Mouse (Mus musculus) retina, adult 2 months (tissue): ENCODE measurements around the gene Gpr156.

ENCODE experiments used
- DNase-seq: peaks from one replicate; pipeline ENCODE4 v3.0.0-alpha.2; 2012; ENCODE audit warnings: low read depth, low spot score

The Gpr156 gene

GRCm38 (mm10) chr16:37919000-37919399, 2.7 kb downstream of the Gpr156 start:
- DNase-seq, result no peak

DNA sequence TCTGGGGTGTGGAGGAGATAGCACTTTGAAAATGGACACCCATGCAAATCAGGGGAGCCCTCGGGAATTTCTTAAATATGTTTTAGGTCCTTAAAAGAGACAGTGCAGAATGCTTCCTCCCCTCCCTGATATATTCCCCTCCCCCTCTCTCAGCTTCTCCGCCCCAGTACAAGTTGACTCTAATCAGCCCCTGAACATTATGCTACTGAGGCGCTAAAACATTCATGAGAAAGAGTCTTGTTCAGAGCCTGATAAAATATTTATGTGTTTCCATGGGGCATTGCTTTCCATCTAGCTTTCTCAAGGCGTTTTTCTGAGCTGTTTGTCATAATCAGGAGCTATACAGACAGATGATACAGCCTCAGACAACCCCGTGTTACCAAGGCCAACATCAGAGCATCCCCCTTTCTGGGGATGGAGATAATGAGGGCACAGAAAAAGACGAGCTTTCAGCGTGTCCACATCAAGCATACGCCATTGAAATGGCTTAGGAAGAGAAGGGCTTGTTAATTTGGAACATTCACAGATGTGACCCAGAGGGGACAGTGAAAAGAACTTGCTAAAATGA, 4.6 kb downstream of the Gpr156 start:
- no peak for DNase-seq

DNA sequence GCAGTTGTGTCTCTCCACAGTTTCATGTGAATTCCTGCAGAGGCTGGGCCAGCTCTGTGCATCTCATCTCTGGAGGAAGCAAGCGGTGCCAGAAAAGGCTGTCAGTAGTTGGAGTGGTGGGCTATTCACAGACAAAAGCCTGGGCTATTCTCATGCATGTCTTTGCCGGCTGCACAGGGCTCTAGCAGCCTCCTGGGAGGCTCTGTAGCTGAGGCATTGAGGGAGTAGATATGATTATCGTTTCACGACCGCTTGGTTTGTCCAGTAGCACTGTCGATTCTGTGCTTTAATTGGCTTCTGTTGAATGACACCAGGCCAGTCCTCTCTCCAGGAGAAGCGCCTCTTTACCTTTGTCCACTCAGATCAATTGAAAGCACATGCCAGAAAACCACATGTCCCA, 9.8 kb downstream of the Gpr156 start:
- DNase-seq, result no peak

DNA sequence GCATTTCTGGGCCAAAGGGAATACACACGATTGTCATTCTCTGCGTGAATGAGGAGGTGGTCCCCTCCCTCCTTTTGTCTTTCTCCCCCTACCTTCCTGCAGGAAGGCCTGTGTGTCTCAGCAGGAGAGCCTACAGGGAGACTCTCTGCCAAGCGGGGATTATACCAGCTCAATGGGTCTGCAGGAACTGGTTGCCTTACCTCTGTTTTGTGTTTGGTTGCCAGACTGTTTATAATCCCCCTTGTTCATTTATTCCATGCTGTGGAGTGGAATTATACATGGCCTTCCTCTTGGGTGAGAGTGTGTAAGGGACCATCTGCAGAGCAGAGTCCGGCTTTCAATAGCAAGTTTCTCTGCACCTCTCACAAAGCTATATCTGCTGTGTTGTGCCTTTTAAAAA, 10.8 kb downstream of the Gpr156 start:
- DNase-seq, result no peak

GRCm38 (mm10) chr16:37929006-37929405, 12.7 kb downstream of the Gpr156 start:
- DNase-seq, result no peak

DNA sequence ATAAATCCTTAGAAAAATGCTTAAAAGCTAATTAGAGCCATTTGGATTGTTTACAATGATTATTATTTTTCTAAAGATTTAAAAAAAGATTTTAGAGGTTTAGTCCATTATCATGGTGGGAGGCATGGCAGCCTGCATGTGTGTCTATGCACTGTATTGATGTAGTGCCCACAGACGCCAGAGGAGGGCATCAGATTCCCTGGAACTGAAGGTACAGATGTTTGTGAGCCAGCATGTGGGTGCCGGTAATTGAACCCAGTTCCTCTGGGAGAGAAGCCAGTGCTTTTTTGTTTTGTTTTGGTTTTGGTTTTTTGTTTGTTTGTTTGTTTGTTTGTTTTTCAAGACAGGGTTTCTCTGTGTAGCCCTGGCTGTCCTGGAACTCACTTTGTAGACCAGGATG, 13.3 kb downstream of the Gpr156 start:
- DNase-seq, result no peak

DNA sequence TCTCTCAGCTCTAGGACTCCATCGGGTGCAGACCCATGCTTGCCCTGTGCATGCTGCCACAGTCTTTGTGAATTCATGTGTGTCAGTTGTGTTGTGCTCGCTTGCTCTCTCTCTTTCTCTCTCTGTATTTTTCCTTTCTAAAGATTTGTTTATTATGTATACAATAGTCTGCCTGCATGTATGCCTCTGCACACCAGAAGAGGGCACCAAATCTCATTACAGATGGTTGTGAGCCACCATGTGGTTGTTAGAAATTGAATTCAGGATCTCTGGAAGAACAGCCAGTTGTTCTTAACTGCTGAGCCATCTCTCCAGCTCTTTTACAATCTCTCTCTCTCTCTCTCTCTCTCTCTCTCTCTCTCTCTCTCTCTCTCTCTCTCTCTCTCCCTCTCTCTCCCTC, 18.6 kb downstream of the Gpr156 start:
- DNase-seq, result no peak

DNA sequence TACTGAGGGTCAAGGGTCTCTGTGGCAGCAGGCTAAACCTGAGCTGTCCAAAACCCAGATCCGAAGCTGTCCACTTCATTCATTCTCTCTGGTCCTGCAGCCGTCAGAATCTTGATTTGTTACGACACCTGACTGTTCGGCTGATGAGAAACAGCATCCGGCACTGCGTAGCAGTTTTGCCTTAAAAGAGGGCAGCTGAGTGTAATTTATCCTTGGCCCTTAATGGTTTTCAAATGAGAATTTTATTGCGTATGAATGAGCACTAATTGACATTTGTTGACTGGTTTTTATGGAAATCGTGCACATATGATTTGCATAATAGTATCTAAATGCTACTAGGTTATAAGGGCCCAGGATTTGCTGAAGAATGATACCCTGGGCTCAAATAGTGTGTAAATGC, 21.0 kb downstream of the Gpr156 start:
- DNase-seq, result no peak

GRCm38 (mm10) chr16:37938125-37939081, 22.1 kb downstream of the Gpr156 start:
- no peak for DNase-seq

- no peak for DNase-seq
These were observed 23.0 kb downstream of the Gpr156 start for GRCm38 (mm10) chr16:37939082-37939863.

- no peak for DNase-seq
These were observed 24.0 kb downstream of the Gpr156 start for GRCm38 (mm10) chr16:37940291-37940690.

- no peak for DNase-seq
These were observed 27.4 kb downstream of the Gpr156 start for GRCm38 (mm10) chr16:37943701-37944100.

- DNase-seq, result no peak
These were observed 28.9 kb downstream of the Gpr156 start for GRCm38 (mm10) chr16:37945031-37945796.

DNA sequence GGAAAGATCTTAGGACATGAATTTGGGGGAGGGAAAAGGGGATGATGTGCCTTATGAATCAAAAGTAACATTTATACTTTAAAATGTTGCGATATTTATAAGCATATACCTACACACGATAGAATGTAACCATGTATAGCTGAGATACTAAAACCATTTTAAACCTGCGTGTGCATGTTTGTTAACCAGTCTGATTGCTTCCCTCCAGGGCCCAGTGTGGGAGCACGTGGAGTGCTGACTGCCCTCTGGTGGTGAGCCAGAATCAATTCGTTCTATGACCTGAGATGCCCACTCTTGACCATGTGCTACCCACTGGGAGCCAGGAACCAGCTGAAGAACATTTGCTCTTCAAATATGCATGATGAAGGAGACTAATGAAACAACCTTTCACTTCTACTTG, 30.9 kb downstream of the Gpr156 start:
- DNase-seq, result peak; percentile 43

- DNase-seq, result no peak
These were observed 32.1 kb downstream of the Gpr156 start for GRCm38 (mm10) chr16:37948365-37948764.

- no peak for DNase-seq
These were observed 34.9 kb downstream of the Gpr156 start for GRCm38 (mm10) chr16:37951171-37951570.

GRCm38 (mm10) chr16:37953186-37953585, 36.9 kb downstream of the Gpr156 start:
- DNase-seq, result no peak

- no peak for DNase-seq
These were observed 38.0 kb downstream of the Gpr156 start for GRCm38 (mm10) chr16:37953991-37954942.

DNA sequence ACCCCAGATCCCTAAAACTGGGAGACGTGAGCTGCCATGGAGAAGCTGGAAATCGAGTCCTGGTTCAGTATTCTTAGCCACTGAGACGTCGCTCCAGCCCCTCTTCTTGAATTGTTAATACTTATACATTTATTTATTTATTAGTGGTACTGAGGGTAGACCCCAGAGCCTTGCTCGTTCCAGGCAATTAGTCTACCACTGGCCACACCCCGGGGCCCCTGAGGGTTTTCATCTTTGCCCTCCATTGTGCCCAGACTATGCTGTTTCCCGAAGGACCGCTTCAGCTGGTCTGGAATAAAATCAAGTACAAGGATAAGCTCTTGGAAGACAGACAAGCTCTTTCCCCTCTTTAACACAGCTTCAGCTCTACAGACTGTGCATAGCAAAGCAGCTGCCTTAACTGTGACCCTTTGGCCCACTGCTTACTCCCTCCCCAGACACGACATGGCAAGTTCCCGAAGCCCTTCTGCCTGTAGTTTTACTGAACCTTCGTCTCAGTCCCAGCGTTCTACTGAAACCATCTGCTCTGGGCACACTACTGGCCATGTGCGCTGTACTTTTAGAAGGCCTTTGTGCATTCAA, 39.1 kb downstream of the Gpr156 start:
- DNase-seq, result no peak

GRCm38 (mm10) chr16:37956076-37956676, 39.9 kb downstream of the Gpr156 start:
- DNase-seq, result no peak
